Mouse (Mus musculus) hindbrain, embryonic 16.5 days (tissue): ENCODE measurements around the gene Cfap298. TPM values are rescaled to one million over a fixed set of nuclear protein-coding genes. Genes with fewer than 3 reads are reported as not detected.

Experiments used
- ATAC-seq: fragments of 200-750 bp; cut with Nextera tagmentation; 2 replicates; pipeline ENCODE4 v1.8.0; 2017; ENCODE audit warnings: moderate TSS enrichment, moderate library complexity
- H3K27ac ChIP-seq: fragments of 300-500 bp; sonication (generic); 2 replicates; pipeline ENCODE4 v1.5.1; 2014; ENCODE audit warnings: low read depth, mild to moderate bottlenecking, control low read depth, low read length, moderate library complexity
- H3K27me3 ChIP-seq: fragments of 300-500 bp; sonication (generic); replicated peaks from 2 replicates; pipeline ENCODE4 v1.6.1; 2014; ENCODE audit warnings: low read length; ENCODE audit not compliant: control insufficient read depth, insufficient read depth
- H3K36me3 ChIP-seq: fragments of 300-500 bp; sonication (generic); 2 replicates; pipeline ENCODE4 v1.6.1; 2014; ENCODE audit warnings: mild to moderate bottlenecking, low read length, moderate library complexity, mixed read lengths; ENCODE audit not compliant: control insufficient read depth, insufficient read depth
- H3K4me1 ChIP-seq: fragments of 300-500 bp; sonication (generic); 2 replicates; pipeline ENCODE4 v1.6.1; 2014; ENCODE audit warnings: low read depth, low read length; ENCODE audit not compliant: control insufficient read depth, insufficient read depth
- H3K4me2 ChIP-seq: fragments of 300-500 bp; sonication (generic); 2 replicates; pipeline ENCODE4 v1.6.1; 2014; ENCODE audit warnings: mild to moderate bottlenecking, low read length, control low read depth, moderate library complexity
- H3K4me3 ChIP-seq: fragments of 300-500 bp; sonication (generic); 2 replicates; pipeline ENCODE4 v1.5.1; 2014; ENCODE audit warnings: mild to moderate bottlenecking, low read length, control low read depth, moderate library complexity
- H3K9ac ChIP-seq: fragments of 300-500 bp; sonication (generic); 2 replicates; pipeline ENCODE4 v1.6.1; 2014; ENCODE audit warnings: low read depth, mild to moderate bottlenecking, control low read depth, low read length, moderate library complexity
- H3K9me3 ChIP-seq: fragments of 300-500 bp; sonication (generic); 2 replicates; pipeline ENCODE4 v1.6.1; 2014; ENCODE audit warnings: mild to moderate bottlenecking, low read length, moderate library complexity; ENCODE audit not compliant: control insufficient read depth
- WGBS: fragments of 180-500 bp; shearing (Covaris S2); extraction: QIAGEN DNeasy Blood & Tissue Kit; methylation state at CpG from one replicate; pipeline ENCODE4 v1.1.7; 2014; 5-methylcytosine and 5-hydroxymethylcytosine counted together
- microRNA-seq: library from miRNA; unstranded; fragments of <30 nt; microRNA quantifications from one replicate; pipeline ENCODE4, GENCODE M21; 2017
- polyA plus RNA-seq: library from polyadenylated mRNA; unstranded; fragments of >200 nt; fragmentation: Nextera tagmentation; extraction: Ambion mirVana; gene quantifications from 2 replicates; pipeline ENCODE4 v1.2.1, GENCODE M21; 2015

The Cfap298 gene
- polyA plus RNA-seq, 1 experiment from 2014 or later = 61.1 TPM

DNA sequence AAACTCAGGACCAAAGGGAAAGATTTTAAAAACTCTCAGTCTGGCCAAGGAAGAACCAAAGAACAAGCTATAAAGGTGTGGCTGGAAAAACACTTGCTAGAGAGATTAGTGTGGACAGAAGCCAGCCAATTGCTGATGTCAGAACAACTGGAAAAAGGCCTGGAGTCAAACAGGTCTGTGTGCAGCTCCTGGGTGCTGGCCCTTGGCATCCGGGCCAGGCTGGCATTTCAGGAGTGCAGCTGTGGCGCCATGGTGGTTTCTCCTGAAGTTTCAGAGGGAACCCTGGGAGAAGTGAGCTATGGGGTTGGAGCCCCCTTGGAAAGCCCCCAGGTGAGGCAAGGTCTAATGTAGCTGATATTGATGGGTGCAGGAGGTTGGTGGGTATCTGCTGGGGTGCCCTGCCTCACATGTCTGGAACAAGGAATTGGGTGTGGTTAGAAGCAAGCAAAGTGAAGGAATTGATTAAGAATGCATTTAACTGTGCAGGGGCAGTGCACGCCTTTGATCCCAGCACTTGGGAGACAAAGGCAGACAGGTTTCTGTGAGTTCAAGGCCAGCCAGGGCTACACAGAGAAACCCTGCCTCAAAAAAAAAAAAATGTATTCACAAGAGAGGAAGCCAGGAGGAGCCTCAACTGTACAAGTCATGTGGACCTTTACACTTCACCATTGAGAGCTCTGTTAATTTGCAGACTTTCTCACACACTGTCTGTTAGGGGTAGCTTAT lies 56.6 kb downstream of the Cfap298 start:
- Histone ChIP-seq H3K4me3 (no peak overlapping the region), H3K9ac (no peak overlapping the region), H3K27me3 (no peaks in the 10 kb centered on the region), H3K27ac (no peak overlapping the region), H3K4me2 (no peak overlapping the region), H3K4me1 (peaks cover 3% of the 10 kb centered on the region; the same call in 1 of the 2 replicates), H3K36me3 (no peaks in the 10 kb centered on the region), H3K9me3 (no peaks in the 10 kb centered on the region)
- no peak for ATAC-seq
- 90% methylated on average over 3 of the region's 3 CpGs for whole genome bisulfite sequencing

Small RNAs within 50 kb of the gene (microRNA-seq; reads per million reads assigned to microRNA genes)
- not detected for gene Gm22933

Other genes with a start within 250 kb of the Cfap298 start
- gene Mis18a, start 207.7 kb downstream of the Cfap298 start, polyA plus RNA-seq = 26.4 and 31.3 TPM in 2 replicates
- gene Mrap, start 196.9 kb downstream of the Cfap298 start, polyA plus RNA-seq = 0.74 and 0.98 TPM in 2 replicates
- gene Urb1, start 124.7 kb downstream of the Cfap298 start, polyA plus RNA-seq = 8.2 and 9.2 TPM in 2 replicates
- 4.4 and 4.8 TPM in 2 replicates for gene Eva1c, start 108.4 kb downstream of the Cfap298 start, polyA plus RNA-seq
- 48.6 and 50.3 TPM in 2 replicates for gene Synj1, start 76.2 kb upstream of the Cfap298 start, polyA plus RNA-seq
- gene Paxbp1, start 109.4 kb upstream of the Cfap298 start, polyA plus RNA-seq = 48.8 and 60.2 TPM in 2 replicates
- gene 4932438H23Rik, start 160.0 kb upstream of the Cfap298 start, polyA plus RNA-seq = 0.88 and 1.9 TPM in 2 replicates